Mouse (Mus musculus) heart, embryonic 14.5 days (tissue): ENCODE measurements at regions not wholly inside any gene's neighbourhood (a gene's known extent, or its start where the extent isn't known, plus 50 kb on each side); places are given as distances from the start of the nearest gene placed in this dataset.

Experiments
- ATAC-seq: fragments of 200-750 bp; cut with Nextera tagmentation; 2 replicates; pipeline ENCODE4 v1.8.0; 2017; ENCODE audit warnings: low read depth, moderate TSS enrichment; ENCODE audit not compliant: insufficient number of reproducible peaks, insufficient read depth, low FRiP score
- H3K27ac ChIP-seq, 2 experiments: fragments of 200-500 bp in 1 of 2; fragments of 300-500 bp in 1 of 2; sonication (generic) in 1 of 2; replicated peaks in 1 of 2; 2 replicates each; pipeline ENCODE4 v1.5.1; 2012 to 2014; ENCODE audit warnings: low read depth in 2 of 2, low read length in 2 of 2, control low read depth in 1 of 2, mild to moderate bottlenecking in 1 of 2, mixed read lengths in 1 of 2; ENCODE audit not compliant: control insufficient read depth in 1 of 2, insufficient read depth in 1 of 2
- H3K27me3 ChIP-seq: fragments of 300-500 bp; sonication (generic); 2 replicates; pipeline ENCODE4 v1.6.1; 2014; ENCODE audit warnings: mild to moderate bottlenecking, low read length, control low read depth; ENCODE audit not compliant: control insufficient read depth, insufficient read depth
- H3K36me3 ChIP-seq: fragments of 300-500 bp; sonication (generic); 2 replicates; pipeline ENCODE4 v1.6.1; 2014; ENCODE audit warnings: mild to moderate bottlenecking, control low read depth, low read length, mixed read lengths; ENCODE audit not compliant: control insufficient read depth, insufficient read depth
- H3K4me1 ChIP-seq, 2 experiments: fragments of 200-500 bp in 1 of 2; fragments of 300-500 bp in 1 of 2; sonication (generic) in 1 of 2; 2 replicates each; pipeline ENCODE4 v1.6.1; 2012 to 2014; ENCODE audit warnings: low read length in 2 of 2, control low read depth in 1 of 2, mixed read lengths in 1 of 2; ENCODE audit not compliant: control insufficient read depth in 2 of 2, insufficient read depth in 2 of 2
- H3K4me2 ChIP-seq: fragments of 300-500 bp; sonication (generic); 2 replicates; pipeline ENCODE4 v1.6.1; 2014; ENCODE audit warnings: mild to moderate bottlenecking, low read length
- H3K4me3 ChIP-seq, 2 experiments: fragments of 200-500 bp in 1 of 2; fragments of 300-500 bp in 1 of 2; sonication (generic) in 1 of 2; 2 replicates each; pipeline ENCODE4 v1.5.1; 2012 to 2014; ENCODE audit warnings: low read length in 2 of 2, mild to moderate bottlenecking in 2 of 2, control low read depth in 1 of 2, low read depth in 1 of 2, moderate library complexity in 1 of 2; ENCODE audit not compliant: control insufficient read depth in 1 of 2, insufficient read depth in 1 of 2
- H3K9ac ChIP-seq: fragments of 300-500 bp; sonication (generic); 2 replicates; pipeline ENCODE4 v1.6.1; 2014; ENCODE audit warnings: mild to moderate bottlenecking, low read length
- H3K9me3 ChIP-seq: fragments of 300-500 bp; sonication (generic); 2 replicates; pipeline ENCODE4 v1.6.1; 2016; ENCODE audit warnings: low read length, control low read depth; ENCODE audit not compliant: control insufficient read depth
- WGBS: fragments of 180-500 bp; shearing (Covaris S2); extraction: QIAGEN DNeasy Blood & Tissue Kit; methylation state at CpG from one replicate; pipeline ENCODE4 v1.1.7; 2014; 5-methylcytosine and 5-hydroxymethylcytosine counted together

GRCm38 (mm10) chr9:87861588-87861987 lies 130.5 kb upstream of the Tbx18 start:
- H3K27me3 ChIP-seq = peaks cover 48% of the 10 kb centered on the region

GRCm38 (mm10) chr9:87865236-87865635 lies 134.2 kb upstream of the Tbx18 start:
- no peak overlapping the region for H3K4me3 ChIP-seq
- no peak for ATAC-seq
- no peak overlapping the region for H3K4me2 ChIP-seq
- H3K9ac ChIP-seq = no peak overlapping the region
- WGBS = 75% methylated on average over 6 of the region's 6 CpGs
- H3K4me1 ChIP-seq = no peaks in the 10 kb centered on the region
- peaks cover 3% of the 10 kb centered on the region; the same call in 1 of the 2 replicates for H3K9me3 ChIP-seq
- H3K36me3 ChIP-seq = no peaks in the 10 kb centered on the region
- peaks cover 24% of the 10 kb centered on the region for H3K27me3 ChIP-seq
- no peak overlapping the region for H3K27ac ChIP-seq

More at GRCm38 (mm10) chr9:87861588-87861987, 130.5 kb upstream of the Tbx18 start:
- 61% methylated on average over 1 of the region's 1 CpGs for WGBS
- H3K4me2 ChIP-seq = no peak overlapping the region
- peaks cover 3% of the 10 kb centered on the region; the same call in 1 of the 2 replicates for H3K9me3 ChIP-seq
- H3K4me3 ChIP-seq = no peak overlapping the region
- no peak overlapping the region for H3K9ac ChIP-seq
- no peaks in the 10 kb centered on the region for H3K4me1 ChIP-seq
- ATAC-seq = no peak
- H3K36me3 ChIP-seq = no peaks in the 10 kb centered on the region
- no peak overlapping the region for H3K27ac ChIP-seq

GRCm38 (mm10) chr9:87872384-87872905 lies 141.4 kb upstream of the Tbx18 start:
- no peaks in the 10 kb centered on the region for H3K9me3 ChIP-seq
- H3K4me2 ChIP-seq = no peak overlapping the region
- no peak overlapping the region for H3K4me3 ChIP-seq
- no peak overlapping the region for H3K9ac ChIP-seq
- no peak for ATAC-seq
- H3K27ac ChIP-seq = no peak overlapping the region
- 81% methylated on average over 6 of the region's 6 CpGs for WGBS
- H3K36me3 ChIP-seq = no peaks in the 10 kb centered on the region
- H3K27me3 ChIP-seq = 0 out of 2 replicates have a peak, but pooled peaks cover 7% of the 10 kb centered on the region
- no peaks in the 10 kb centered on the region for H3K4me1 ChIP-seq

GRCm38 (mm10) chr9:87882587-87882986 lies 151.5 kb upstream of the Tbx18 start:
- Histone ChIP-seq H3K9me3 (no peaks in the 10 kb centered on the region), H3K27ac (no peak overlapping the region), H3K36me3 (no peaks in the 10 kb centered on the region), H3K4me3 (no peak overlapping the region), H3K4me1 (no peaks in the 10 kb centered on the region), H3K27me3 (no peaks in the 10 kb centered on the region; the same call in 1 of the 2 replicates), H3K4me2 (no peak overlapping the region), H3K9ac (no peak overlapping the region)
- no peak for ATAC-seq
- WGBS = 75% methylated on average over 1 of the region's 1 CpGs

GRCm38 (mm10) chr9:87883069-87883468 lies 152.0 kb upstream of the Tbx18 start:
- no peaks in the 10 kb centered on the region for H3K4me1 ChIP-seq
- no peaks in the 10 kb centered on the region; the same call in 1 of the 2 replicates for H3K27me3 ChIP-seq
- H3K4me3 ChIP-seq = no peak overlapping the region
- ATAC-seq = no peak
- no peaks in the 10 kb centered on the region for H3K36me3 ChIP-seq
- no peak overlapping the region for H3K9ac ChIP-seq
- H3K9me3 ChIP-seq = no peaks in the 10 kb centered on the region
- no peak overlapping the region for H3K4me2 ChIP-seq
- H3K27ac ChIP-seq = no peak overlapping the region

- Histone ChIP-seq H3K9me3 (no peaks in the 10 kb centered on the region), H3K9ac (no peak overlapping the region), H3K36me3 (no peaks in the 10 kb centered on the region), H3K4me3 (no peak overlapping the region), H3K27ac (no peak overlapping the region), H3K4me1 (peaks cover 0 to 6% of the 10 kb centered on the region in 2 experiments; a peak in 1 of 4 replicates), H3K4me2 (no peak overlapping the region), H3K27me3 (no peaks in the 10 kb centered on the region)
- 45% methylated on average over 4 of the region's 4 CpGs for WGBS
- no peak for ATAC-seq
Observed at GRCm38 (mm10) chr9:87894051-87894450, 163.0 kb upstream of the Tbx18 start.

GRCm38 (mm10) chr9:87894596-87894995 lies 163.5 kb upstream of the Tbx18 start:
- Histone ChIP-seq H3K9ac (no peak overlapping the region), H3K9me3 (no peaks in the 10 kb centered on the region), H3K4me2 (no peak overlapping the region), H3K27me3 (no peaks in the 10 kb centered on the region), H3K4me3 (no peak overlapping the region), H3K4me1 (peaks cover 0 to 6% of the 10 kb centered on the region in 2 experiments; a peak in 1 of 4 replicates), H3K27ac (no peak overlapping the region), H3K36me3 (no peaks in the 10 kb centered on the region)
- ATAC-seq = no peak
- 59% methylated on average over 3 of the region's 3 CpGs for WGBS

- no peak overlapping the region for H3K4me3 ChIP-seq
- H3K9ac ChIP-seq = no peak overlapping the region
- no peaks in the 10 kb centered on the region for H3K36me3 ChIP-seq
- no peaks in the 10 kb centered on the region for H3K27me3 ChIP-seq
- no peak overlapping the region for H3K27ac ChIP-seq
- no peak overlapping the region for H3K4me2 ChIP-seq
- no peak for ATAC-seq
- peaks cover 0 to 6% of the 10 kb centered on the region in 2 experiments; a peak in 1 of 4 replicates for H3K4me1 ChIP-seq
- no peaks in the 10 kb centered on the region for H3K9me3 ChIP-seq
- 64% methylated on average over 4 of the region's 4 CpGs for WGBS
Observed at GRCm38 (mm10) chr9:87895526-87895925, 164.5 kb upstream of the Tbx18 start.
